Mouse (Mus musculus) lung, postnatal 36 days (tissue): ENCODE data around the gene Cphx3.
"Not testable (repeated sequence)": the region's sequence is repeated elsewhere in the genome, so short reads cannot be mapped to it uniquely, and the experiment has no call there.

Source experiments
- DNase-seq: peaks from one replicate; pipeline ENCODE4 v3.0.0; 2022; ENCODE audit warnings: mixed read lengths

Gene Cphx3

GRCm38 (mm10) chr14:26181660-26182059, 99.6 kb downstream of the Cphx3 start:
- DNase-seq = not testable (repeated sequence)

DNA sequence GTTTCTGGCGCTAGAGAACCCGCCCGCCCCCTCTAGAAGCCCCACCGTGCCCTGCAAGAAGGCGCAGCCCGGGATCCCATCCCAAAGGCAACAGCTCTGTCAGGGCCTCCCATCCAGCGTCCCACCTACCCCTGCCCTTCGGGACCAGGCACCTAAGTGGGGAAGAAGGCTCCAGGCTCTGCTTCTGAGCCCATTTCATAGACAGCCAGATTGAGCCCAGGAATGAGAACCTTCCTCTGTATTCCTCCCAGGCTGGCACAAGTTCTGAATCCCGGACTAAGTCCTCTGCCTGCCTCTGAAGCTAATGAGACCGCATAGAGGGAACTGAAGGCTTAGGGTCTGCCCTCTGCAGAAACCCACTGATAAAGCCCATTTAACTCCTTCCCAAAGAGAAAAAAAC, 100.3 kb downstream of the Cphx3 start, which contains the start of gene Plac9b:
Gene Plac9b, minus strand, starts transcription at position 101 of the 400 bp plus-strand sequence.
- DNase-seq = not testable (repeated sequence)

DNA sequence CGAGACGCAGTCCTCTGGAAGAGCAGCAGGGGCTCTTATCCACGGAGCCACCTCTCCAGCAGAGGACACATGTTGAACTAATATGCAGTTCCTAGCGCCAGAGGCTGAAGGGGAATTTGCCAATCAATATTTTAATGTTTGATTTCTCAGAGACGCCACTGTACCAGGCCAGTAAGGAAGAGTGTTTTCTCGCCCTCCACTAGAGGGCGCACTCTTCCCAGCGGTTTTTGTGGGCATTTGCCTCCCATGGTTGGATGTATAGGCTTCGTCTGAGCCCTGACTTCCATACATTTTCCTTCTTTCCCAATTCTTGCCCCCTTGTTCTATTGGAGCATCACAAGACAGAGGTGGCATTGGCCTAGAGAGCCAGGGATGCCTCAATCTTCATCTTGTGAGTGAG, 104.5 kb downstream of the Cphx3 start:
- not testable (repeated sequence) for DNase-seq

GRCm38 (mm10) chr14:26188361-26188760, 106.3 kb downstream of the Cphx3 start:
- not testable (repeated sequence) for DNase-seq

GRCm38 (mm10) chr14:26197851-26198250, 115.8 kb downstream of the Cphx3 start:
- DNase-seq = not testable (repeated sequence)

DNA sequence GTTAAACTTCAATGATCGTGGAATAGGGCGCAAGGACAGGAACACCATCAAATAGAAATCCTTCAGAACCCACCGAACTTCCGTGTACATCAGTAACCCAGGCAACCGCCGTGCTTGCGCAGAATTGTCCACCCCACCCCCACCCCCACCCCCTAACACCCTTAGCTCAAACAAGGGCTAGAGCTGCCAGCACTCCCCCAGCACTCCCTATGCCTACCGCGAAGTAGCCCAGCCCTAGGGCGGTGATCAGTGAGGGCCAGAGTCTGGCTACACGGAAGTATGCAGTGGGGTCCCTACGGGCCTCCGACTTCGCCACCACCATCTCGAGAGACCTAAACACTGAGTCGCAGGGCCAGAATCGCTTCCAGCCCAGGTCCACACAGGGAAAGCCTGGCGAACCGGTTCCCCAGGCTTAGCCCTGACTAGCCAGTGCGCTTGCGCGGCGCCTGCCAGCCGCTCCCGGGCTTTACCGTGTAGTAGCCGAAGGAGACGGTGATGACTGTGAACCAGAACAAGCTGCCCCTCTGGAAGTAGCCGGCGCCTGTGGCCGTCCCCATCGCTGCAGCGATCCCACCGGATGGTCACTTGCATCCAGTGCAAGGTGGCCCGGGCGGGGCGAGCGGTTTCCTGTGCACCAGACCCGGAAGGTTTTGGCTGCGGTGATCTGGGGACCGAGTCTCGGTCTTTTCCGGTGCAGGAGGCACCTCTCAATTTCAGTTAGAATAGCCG, 124.3 kb downstream of the Cphx3 start:
- not testable (repeated sequence) for DNase-seq

DNA sequence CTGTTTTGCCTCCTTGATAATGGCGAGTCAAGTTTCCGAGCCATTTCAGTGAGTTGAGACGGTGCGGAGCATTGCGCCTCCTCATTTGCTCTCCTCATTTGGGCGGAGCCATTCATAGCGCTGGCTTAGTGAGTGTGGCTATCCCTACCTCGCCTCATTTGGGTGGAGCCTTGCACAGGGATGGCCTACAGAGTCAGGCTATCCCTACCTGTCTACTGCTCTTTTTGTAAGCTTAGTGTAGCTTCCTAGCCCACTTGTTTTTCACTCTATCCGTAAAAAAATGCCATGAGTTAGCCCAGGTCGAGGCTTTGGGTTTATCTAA, 124.8 kb downstream of the Cphx3 start, which contains the start of gene Tmem254b:
Gene Tmem254b, minus strand, starts transcription at position 116 of the 322 bp plus-strand sequence.
- not testable (repeated sequence) for DNase-seq

DNA sequence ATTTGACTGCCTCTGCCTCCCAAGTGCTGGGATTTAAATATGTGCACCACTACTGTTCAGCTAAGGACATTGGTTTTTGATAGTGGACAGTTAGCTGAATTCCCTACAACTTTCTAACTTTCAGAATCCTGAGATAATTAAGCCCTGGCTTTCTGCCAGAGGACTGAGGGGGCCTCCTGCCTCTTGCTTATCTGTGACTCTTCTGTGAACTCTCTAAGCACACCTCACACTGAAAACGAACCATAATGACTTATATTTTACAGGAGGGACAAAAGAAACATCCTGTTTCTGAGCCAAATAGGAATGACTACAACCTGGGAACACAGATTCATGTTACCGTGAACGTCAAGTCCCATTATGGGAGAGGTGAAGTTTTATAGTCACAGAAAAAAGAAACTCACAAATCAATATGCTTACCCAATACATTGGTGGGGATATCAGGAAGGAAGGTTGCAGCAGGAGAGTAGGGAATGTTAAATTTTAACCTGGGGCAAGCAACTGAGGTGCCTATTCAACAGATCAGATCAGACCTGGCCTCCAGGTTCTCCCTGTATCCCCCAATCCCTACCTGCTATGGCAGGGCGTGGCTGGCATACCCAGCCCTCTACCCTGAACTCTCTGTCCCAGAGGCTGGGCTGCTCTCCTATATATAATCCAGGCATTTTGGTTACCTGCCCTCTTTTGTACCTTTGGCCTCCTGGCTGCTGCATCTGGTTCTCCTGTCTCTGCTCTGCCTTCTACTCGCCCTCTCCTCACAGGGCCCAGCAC, 134.3 kb downstream of the Cphx3 start:
- DNase-seq = not testable (repeated sequence)

DNA sequence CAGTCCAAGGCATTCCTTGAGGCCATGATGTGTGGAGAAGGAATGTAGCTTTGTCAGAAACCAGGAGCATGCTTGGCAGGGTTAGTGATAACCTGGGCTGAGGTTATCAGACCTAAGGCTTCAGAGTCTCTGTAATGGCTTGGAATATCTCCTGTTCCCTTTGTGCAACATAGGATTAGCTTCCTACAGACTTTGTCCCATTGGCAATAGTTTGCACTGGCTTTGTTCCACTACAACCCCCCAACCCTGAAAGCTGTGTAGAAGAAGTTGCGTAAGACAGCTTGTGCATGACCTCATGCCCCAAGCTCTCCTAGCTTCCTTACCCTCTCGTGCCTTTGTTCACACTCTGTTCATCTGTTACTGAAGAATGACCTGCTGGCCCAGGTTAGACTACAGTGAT, 155.1 kb downstream of the Cphx3 start:
- DNase-seq = not testable (repeated sequence)

DNA sequence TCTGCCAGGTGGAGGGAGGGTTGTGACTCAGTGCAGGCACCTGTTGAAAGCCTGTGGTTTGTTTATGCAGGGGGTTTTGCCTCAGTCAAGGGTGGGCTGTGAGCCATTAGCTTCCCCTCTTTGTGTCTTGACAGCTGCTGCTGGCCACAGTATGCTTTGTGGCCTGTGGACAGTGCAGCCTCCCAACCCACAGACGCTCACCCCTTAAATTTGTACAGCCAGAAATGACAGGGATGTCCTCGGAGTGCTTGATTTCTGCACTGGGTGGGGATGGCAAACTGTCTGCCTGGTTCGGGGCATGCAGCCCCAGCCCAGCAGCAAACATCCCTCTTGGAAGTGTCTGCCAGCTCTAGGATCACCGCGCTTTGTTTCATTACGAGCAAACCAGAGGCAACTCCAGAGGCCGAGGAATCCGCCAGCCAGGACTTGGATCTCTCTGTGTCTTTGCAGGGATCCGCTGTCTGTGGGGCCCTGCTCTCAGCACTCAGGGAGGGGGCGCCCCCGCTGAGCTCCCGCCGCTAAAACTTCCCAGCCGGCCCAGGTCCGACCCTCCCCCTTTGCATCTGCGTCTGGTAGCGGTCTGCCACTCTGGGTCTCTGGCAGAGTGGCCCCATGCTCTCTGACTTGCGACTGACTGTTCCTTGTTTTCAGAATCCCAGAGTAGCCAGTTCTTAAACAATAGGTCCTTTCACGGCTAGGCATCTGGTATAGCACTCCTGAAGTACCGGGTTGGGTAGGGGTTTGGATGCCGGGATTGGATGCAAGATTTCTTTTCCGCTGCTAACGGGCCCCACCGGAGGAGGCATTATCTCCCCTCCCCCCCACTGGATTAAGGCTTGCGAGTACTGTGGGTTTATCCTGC, 175.9 kb downstream of the Cphx3 start, which contains the start of gene Duxbl3:
Gene Duxbl3, plus strand, starts transcription at position 207 of the 862 bp plus-strand sequence.
- DNase-seq = not testable (repeated sequence)

DNA sequence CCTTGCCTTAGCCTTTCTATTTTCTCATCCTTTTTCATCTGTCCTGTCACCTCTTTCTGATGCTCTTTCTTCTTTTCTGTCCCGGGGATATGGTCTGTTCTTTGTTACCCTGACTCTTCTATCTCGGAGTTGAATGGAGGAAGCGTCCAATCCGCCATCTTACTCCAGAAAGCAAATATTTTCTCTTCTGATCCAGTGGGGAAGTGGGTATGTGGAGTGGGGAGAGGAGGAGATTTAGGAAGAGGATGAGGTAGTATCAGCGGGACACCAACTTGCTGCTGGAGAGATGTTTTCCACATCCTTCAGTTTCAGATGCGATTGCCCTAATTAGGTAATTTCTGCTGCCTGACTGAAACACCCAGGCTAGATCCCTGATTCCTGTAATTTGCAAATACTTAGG, 176.6 kb downstream of the Cphx3 start:
- not testable (repeated sequence) for DNase-seq
